Mouse (Mus musculus) frontal cortex, postnatal 36 days (tissue): ENCODE data around the gene Fgl2.

Source experiments
- DNase-seq, 2 experiments: peaks; one replicate each; pipeline ENCODE4 v3.0.0; 2022; ENCODE audit warnings: low spot score in 2 of 2

Gene Fgl2

GRCm38 (mm10) chr5:21384252-21384960, 12.0 kb downstream of the Fgl2 start:
- DNase-seq: no peak

DNA sequence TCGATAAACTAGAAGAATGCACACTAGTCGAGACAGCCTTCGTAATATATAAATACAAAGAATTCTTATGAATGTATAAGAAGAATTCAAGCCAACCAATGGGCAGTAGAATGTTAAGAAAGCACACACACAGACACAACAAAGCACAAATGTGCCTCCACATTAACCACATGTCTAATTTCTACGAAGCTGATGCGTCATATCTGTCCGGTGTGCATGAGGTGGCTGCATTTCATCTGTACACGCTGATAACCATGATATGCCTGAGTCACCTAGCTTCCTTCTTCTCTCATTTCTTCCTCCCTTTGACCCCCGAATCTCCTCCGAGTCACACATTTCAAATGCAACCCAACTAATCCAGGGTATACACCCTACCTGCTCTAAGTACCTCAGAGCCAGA, 12.5 kb downstream of the Fgl2 start:
- DNase-seq: no peak

DNA sequence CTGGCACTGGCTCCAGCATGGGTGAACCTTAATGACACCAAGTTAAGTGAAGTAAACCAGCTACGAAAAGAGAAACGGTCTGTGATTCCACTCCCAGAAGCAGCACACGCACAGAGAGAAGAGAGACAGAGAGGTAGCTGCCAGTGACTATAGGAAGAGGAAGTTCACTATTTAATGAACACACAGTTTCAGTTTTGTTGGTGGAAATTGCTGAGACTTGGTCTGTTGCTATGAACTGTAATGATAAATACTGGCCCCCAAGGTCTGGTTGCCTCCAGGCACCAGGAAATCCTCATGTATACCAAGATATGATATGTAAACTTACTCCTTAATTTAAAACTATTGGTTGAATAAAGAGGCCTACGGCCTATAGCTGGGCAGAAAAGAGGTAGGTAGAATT, 14.0 kb downstream of the Fgl2 start:
- no peak for DNase-seq

DNA sequence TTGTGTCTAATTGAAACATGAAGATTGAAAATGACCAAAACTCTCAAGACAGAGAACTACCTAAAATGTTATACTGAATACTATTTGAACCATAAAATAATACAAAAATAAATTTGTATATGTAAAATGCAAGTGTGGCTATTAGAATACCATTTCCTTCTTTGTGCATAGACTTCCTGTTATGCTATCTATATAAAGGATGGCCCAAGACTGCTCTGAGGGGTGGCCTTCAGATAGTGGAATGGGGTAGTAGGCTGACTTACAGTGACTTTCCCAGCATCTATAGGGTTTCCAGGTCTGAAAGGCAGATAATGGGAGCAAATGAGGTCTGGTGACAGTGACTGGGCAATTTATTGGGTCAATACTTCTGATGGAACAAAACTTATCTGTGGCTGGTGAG, 14.9 kb downstream of the Fgl2 start:
- DNase-seq: no peak

DNA sequence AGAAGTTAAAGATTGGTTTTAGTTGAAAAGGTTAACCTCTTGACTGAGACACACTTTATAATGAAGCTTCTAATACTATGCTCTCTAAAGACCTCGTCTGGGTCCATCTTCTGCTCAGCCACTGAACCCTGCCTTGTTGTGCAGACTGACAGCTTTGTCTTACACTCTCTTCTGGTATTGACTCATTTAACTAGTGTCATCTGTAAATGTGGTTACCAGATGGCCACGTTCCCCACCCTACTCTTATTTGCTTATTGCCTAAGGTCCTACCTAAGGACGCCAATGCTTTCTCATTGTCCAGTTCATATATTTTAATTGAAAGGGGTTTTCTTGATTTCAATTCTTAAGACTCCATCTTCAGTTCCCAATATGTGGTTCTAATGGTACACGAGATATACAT, 16.4 kb downstream of the Fgl2 start:
- DNase-seq: no peak

GRCm38 (mm10) chr5:21391616-21392384, 19.4 kb downstream of the Fgl2 start:
- no peak for DNase-seq

DNA sequence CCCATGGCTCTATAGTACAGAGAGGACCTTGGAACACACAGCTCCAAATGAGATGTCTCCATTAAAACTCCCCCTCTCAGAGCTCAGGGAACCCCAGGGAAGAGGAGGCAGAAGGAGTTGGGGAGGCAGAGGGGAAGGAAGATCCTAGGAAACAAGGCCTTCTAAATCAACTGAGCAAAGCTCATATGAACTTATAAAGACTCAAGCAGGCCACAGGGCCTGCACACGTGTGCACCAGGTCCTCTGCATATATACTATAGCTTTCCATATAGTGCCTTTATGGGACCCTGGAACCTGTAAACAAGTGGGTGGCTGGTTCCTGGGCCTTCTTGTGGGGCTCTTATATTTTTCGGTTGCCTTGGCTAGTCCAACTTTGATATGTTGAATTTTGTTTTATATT, 22.1 kb downstream of the Fgl2 start:
- DNase-seq: no peak

- DNase-seq: no peak
These were observed 22.9 kb downstream of the Fgl2 start for GRCm38 (mm10) chr5:21395205-21395840.

- no peak for DNase-seq
These were observed 38.8 kb downstream of the Fgl2 start for GRCm38 (mm10) chr5:21411261-21411666.

DNA sequence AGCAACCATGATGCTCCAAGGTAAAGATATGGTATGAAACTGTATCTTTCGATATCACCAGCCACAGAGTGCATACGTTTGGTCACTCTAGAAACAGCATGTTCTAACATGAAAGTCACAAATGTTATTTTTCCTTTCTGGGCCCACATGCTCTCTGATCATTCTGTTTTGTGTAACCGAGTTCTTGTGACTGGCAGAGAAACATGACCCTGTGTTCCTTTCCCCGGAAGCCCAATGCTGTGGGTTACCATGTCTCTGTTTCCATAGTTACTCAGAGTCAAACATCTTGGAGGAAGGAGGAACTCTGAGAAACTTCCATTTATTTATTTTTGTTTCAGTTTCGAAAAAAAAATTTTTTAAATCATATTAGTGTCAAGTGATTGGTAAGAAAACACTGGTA, 39.6 kb downstream of the Fgl2 start:
- no peak for DNase-seq

- no peak for DNase-seq
These were observed 40.9 kb downstream of the Fgl2 start for GRCm38 (mm10) chr5:21413322-21413721.

- DNase-seq: no peak
These were observed 41.8 kb downstream of the Fgl2 start for GRCm38 (mm10) chr5:21414116-21414820.

GRCm38 (mm10) chr5:21418613-21419012, 46.2 kb downstream of the Fgl2 start:
- DNase-seq: no peak

GRCm38 (mm10) chr5:21420609-21421008, 48.2 kb downstream of the Fgl2 start:
- no peak for DNase-seq

DNA sequence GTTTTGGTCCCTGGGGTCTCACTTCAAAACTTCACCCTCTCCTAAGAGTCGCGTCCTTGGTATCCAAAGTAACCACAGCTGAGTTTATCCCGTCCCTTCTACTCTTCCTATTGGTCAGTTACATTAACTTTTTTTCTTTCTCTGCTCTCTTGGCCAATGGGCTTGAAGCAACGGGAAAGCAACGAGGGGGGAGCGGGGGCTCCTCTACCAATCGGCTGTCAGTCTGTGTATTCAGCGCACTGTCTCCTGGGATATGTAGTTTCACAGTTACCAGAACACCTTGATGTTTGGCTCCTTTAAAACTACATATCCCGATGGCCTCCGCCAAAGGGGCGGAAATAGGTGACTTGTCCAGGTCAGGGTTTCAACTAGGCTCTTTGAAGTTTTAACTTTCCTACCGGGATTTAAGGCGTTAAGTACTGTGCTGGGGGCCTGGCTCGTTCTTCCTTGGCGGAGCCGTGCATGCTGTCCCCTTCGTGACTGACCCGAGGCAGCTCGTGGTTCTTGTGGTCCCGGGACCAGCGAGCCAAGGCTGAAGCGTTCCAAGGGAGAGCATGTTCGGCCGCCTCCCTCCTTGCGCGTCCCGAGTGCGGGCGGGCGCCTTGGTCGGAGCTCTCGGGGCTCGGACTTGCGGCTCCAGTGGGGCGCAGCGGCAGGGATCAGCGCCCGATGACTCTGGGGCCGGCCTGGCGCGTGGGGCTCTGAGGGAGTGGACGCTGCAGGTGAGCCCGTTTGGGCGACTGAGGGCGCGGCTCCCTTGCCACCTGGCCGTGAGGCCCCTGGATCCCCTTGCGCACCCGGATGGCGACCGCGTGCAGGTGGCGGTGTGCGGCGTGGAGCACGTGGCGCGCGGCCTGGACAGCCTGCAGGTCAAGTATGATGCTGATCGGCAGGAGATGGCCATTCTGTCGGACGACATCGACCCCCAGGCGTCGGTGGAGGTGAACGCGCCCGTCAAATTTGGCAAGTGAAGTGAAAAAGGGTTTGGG, 52.5 kb downstream of the Fgl2 start, which contains the start of the genes Ccdc146 and Fam185a:
Gene Ccdc146, minus strand, starts transcription at position 64 of the 989 bp plus-strand sequence.
Gene Fam185a, plus strand, starts transcription at position 345 of the 989 bp plus-strand sequence.
- peak; percentile 89 to 96 for DNase-seq

- DNase-seq: no peak
These were observed 54.2 kb downstream of the Fgl2 start for GRCm38 (mm10) chr5:21426666-21427065.
